Mouse (Mus musculus) hindbrain, embryonic 10.5 days (tissue): ENCODE measurements around the gene Dohh. TPM values are rescaled to one million over a fixed set of nuclear protein-coding genes. Genes with fewer than 3 reads are reported as not detected.
A peak's percentile ranks its signal among the peaks of the same experiment; 100 is the strongest.

Experiments
- DNase-seq: peaks from one replicate; pipeline ENCODE4 v3.0.0-alpha.2; 2017; ENCODE audit warnings: low spot score
- H3K27ac ChIP-seq: fragments of 300-500 bp; sonication (generic); 2 replicates; pipeline ENCODE4 v1.5.1; 2016; ENCODE audit warnings: mild to moderate bottlenecking, moderate library complexity
- H3K27me3 ChIP-seq: fragments of 300-500 bp; sonication (generic); 2 replicates; pipeline ENCODE4 v1.6.1; 2016; ENCODE audit warnings: mild to moderate bottlenecking; ENCODE audit not compliant: poor library complexity, insufficient read depth, severe bottlenecking
- H3K36me3 ChIP-seq: fragments of 300-500 bp; sonication (generic); 2 replicates; pipeline ENCODE4 v1.6.1; 2016; ENCODE audit warnings: mild to moderate bottlenecking, moderate library complexity
- H3K4me1 ChIP-seq: fragments of 300-500 bp; sonication (generic); replicated peaks from 2 replicates; pipeline ENCODE4 v1.6.1; 2016; ENCODE audit warnings: mild to moderate bottlenecking
- H3K4me3 ChIP-seq: fragments of 300-500 bp; sonication (generic); 2 replicates; pipeline ENCODE4 v1.5.1; 2016; ENCODE audit warnings: mild to moderate bottlenecking, moderate library complexity
- H3K9me3 ChIP-seq: fragments of 300-500 bp; sonication (generic); 2 replicates; pipeline ENCODE4 v1.6.1; 2016; ENCODE audit warnings: mild to moderate bottlenecking, moderate library complexity
- WGBS: fragments of 180-500 bp; shearing (Covaris S2); methylation state at CpG from one replicate; pipeline ENCODE4 v1.1.7; 2016; 5-methylcytosine and 5-hydroxymethylcytosine counted together
- polyA plus RNA-seq: library from polyadenylated mRNA; unstranded; fragments of >200 nt; fragmentation: Nextera tagmentation; extraction: Ambion mirVana; gene quantifications from 2 replicates; pipeline ENCODE4 v1.2.1, GENCODE M21; 2016

Gene Dohh
- polyA plus RNA-seq, 1 experiment from 2014 or later, result 95.8 TPM

DNA sequence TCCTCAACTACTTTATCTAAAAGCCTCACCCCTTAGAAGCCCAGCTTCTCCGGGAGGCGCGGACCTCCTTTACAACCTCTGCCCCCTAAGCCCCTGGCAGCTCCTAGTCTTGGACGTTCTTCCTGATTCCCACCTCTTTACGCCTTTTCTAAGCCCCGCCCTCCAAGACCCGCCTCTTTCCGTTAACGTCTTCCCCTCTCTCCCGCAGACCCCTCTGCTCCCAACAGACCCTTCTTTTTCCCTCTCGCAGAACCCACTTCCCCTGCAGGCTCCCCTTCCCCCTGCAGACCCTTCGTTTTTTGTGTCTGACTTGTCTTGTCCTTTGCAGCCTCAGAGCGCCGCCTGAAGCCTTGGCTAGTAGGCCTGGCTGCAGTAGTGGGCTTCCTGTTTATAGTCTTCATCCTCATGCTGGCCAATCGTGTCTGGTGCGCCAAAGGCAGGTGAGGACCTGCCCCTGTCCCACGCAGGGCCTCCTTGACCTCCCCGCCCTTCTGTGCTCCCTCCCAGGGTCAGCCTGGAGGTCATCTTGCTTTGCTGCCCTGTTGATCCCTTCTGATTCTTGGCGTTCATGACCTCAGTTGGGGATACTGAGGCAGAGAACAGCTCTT lies 9.3 kb downstream of the Dohh start:
- 10% methylated on average over 19 of the region's 19 CpGs for WGBS
- no peak for DNase-seq
- Histone ChIP-seq H3K36me3 (peaks cover 17% of the 10 kb centered on the region), H3K4me3 (peak overlapping the region; percentile 43), H3K27me3 (peaks cover 27% of the 10 kb centered on the region), H3K4me1 (peaks cover 60% of the 10 kb centered on the region), H3K9me3 (no peaks in the 10 kb centered on the region), H3K27ac (peak overlapping the region; percentile 75)

DNA sequence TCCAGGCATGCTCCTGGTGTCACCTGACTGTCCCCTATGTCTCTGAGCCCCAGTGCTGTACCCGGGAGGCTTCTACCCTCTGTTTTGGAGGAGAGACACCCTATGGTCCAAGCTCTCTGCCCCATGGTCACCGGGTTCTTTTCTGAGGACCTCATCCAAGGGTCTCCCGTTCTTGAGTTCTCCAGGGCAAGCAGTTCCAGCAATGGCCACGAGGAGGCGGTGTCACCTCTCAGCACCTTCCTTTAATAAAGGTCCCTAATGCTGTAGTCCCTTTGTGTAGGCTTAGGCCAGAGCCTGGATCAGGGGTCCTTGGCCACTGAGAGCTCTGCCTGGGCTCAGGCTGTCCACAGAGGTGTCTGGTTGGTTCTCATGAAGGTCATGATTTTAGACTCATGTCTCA lies 10.9 kb downstream of the Dohh start:
- H3K36me3 ChIP-seq, result peaks cover 14% of the 10 kb centered on the region
- peak; percentile 83 for DNase-seq
- WGBS, result 18% methylated on average over 5 of the region's 5 CpGs
- H3K4me1 ChIP-seq, result peaks cover 60% of the 10 kb centered on the region
- peaks cover 38% of the 10 kb centered on the region for H3K27me3 ChIP-seq
- H3K27ac ChIP-seq, result no peak overlapping the region
- H3K9me3 ChIP-seq, result no peaks in the 10 kb centered on the region
- H3K4me3 ChIP-seq, result no peak overlapping the region

DNA sequence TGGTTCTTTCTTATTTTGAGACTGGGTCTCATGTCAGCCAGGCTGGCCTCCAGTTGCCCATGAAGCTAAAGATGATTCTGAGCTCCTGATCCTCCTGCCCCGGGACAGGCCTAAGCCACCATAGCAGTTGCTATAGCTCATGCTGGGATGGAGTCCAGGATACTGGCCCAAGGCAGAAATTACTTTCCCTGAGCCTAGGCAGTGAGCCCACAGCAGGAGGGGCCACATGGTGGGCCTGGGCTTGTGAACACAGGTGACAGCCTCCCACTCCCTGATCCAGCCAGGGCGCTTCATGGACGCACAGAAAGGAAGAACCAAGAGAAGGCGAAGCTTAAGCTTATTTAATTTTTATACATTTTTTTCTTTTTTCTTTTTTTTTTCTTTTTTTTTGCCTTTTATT lies 11.6 kb downstream of the Dohh start:
- no peaks in the 10 kb centered on the region for H3K9me3 ChIP-seq
- peaks cover 63% of the 10 kb centered on the region for H3K4me1 ChIP-seq
- H3K27ac ChIP-seq, result peak overlapping the region; percentile 26; the same call in 1 of the 2 replicates
- no peak overlapping the region for H3K4me3 ChIP-seq
- no peak for DNase-seq
- peaks cover 45% of the 10 kb centered on the region for H3K27me3 ChIP-seq
- H3K36me3 ChIP-seq, result peaks cover 12% of the 10 kb centered on the region
- 76% methylated on average over 4 of the region's 4 CpGs for WGBS

DNA sequence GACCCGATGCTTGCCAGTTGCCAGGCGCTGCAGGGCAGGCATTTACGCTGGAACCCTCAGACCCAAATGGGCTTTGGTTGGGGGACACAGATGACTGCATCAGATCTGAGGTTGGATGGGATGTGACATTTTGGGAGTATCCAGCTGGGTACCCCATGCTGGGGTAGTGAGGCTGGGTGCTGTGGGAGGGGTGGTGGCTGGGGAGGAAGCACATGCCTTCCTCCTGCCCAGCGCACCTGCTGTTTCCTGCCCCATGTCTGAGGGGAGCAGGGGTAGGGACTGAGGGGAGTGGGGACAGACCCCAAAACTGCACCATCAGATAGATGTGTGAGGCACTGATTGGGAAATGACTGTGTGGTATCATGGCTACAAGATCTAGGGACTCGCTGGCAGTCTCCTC lies 12.5 kb downstream of the Dohh start:
- Histone ChIP-seq H3K4me1 (peaks cover 72% of the 10 kb centered on the region), H3K27me3 (peaks cover 53% of the 10 kb centered on the region)

DNA sequence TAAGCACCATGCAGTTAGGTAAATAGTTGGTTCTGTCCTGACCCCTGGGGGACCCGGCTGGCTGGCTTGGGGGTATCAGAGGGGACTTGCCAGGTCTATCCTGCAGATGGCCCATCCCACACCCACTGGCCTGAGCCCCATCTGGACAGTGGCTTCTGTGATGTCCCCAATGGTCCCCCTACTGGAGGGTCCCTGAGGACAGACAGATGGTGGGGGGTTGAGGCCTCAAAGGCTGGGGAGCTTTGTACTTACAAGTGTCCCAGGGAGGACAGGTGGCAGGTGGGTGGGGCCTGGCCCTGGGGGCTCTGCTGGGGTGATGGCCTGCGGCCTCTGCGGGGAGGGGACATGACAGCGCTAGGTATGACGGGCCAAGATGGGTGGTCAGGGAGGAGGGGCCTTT lies 15.1 kb downstream of the Dohh start:
- WGBS, result 54% methylated on average over 5 of the region's 5 CpGs
- peak overlapping the region; percentile 0; the same call in 1 of the 2 replicates for H3K4me3 ChIP-seq
- H3K9me3 ChIP-seq, result no peaks in the 10 kb centered on the region
- DNase-seq, result no peak
- peaks cover 11% of the 10 kb centered on the region for H3K36me3 ChIP-seq
- H3K27me3 ChIP-seq, result peaks cover 64% of the 10 kb centered on the region
- H3K27ac ChIP-seq, result peak overlapping the region; percentile 93
- peaks cover 78% of the 10 kb centered on the region for H3K4me1 ChIP-seq

More for the DNA sequence above, 12.5 kb downstream of the Dohh start:
- Histone ChIP-seq H3K4me3 (no peak overlapping the region), H3K27ac (peak overlapping the region; percentile 8; the same call in 1 of the 2 replicates), H3K36me3 (peaks cover 11% of the 10 kb centered on the region), H3K9me3 (no peaks in the 10 kb centered on the region)
- WGBS, result 51% methylated on average over 5 of the region's 5 CpGs
- DNase-seq, result no peak

DNA sequence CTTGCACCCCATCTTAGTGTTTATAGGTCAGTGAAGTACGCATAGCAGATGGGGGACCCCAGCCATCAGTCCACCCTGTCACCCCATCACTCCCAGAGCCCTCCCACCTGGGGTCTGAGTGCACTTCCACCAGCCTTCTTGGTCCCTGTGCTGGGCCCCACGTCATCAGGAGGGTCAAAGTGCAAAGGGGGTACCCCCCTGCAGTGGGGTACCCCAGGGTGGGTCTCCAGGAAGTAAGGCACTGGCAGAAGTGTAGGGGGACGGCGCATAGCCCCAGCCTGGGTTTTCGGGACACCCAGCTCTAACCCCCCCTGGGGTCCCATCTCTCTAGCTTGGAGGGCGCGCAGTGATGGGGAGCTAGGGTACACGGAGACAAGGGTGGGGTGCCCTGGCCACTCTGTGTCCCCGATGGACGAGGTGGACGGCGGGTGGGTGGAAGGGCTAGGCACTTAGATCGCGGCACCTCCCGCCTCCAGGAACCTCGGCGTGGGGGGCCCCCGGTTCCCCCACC lies 15.6 kb downstream of the Dohh start:
- Histone ChIP-seq H3K27ac (peak overlapping the region; percentile 93), H3K4me1 (peaks cover 83% of the 10 kb centered on the region)

DNA sequence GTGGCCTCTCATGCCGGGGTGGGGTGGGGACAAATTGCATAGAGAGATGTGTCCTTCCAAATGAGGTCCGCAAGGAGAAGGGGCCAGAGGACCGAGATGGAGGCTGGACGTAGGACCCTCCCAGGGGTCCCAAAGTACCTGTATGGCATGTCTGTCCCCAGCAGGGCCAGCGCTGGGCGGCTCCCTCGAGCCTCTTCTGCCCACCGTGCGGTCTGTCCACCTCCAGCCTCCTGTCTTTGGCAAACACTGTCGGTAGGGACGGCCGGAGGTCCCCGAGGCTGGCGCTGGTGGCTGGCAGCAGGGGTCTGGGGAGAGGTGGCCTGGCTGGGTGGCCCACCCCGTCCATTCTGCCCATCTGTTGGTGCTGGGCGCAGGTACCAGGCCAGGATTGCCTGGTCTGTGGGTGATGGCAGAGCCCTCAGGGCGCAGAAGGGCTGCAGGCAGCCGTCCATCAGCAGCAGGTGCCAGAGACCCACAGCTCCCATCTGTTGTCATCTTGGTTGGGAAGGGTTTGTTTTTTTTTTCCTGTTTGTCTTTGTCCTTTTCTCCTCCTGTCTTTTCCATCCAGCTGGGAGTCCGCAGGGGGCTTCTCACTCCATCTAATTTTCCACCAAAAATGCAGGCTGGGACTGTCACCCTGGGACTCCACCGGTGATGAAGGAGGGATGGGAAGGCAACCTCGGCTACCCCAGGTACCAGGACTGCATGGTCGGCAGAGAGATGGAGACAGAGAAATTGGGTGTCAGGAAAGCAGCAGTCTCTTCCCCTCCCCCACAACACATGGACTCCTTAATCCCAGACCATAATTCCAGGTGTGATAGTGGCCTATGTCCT lies 16.4 kb downstream of the Dohh start:
- peaks cover 88% of the 10 kb centered on the region for H3K4me1 ChIP-seq
- 41% methylated on average over 22 of the region's 22 CpGs for WGBS
- peaks cover 77% of the 10 kb centered on the region for H3K27me3 ChIP-seq
- H3K36me3 ChIP-seq, result peaks cover 13% of the 10 kb centered on the region
- peak overlapping the region; percentile 41 for H3K4me3 ChIP-seq
- H3K9me3 ChIP-seq, result no peaks in the 10 kb centered on the region
- DNase-seq, result no peak
- H3K27ac ChIP-seq, result peak overlapping the region; percentile 93

More for the DNA sequence above, 15.6 kb downstream of the Dohh start:
- peak overlapping the region; percentile 41; the same call in 1 of the 2 replicates for H3K4me3 ChIP-seq
- peaks cover 70% of the 10 kb centered on the region for H3K27me3 ChIP-seq
- peaks cover 11% of the 10 kb centered on the region for H3K36me3 ChIP-seq
- DNase-seq, result no peak
- H3K9me3 ChIP-seq, result no peaks in the 10 kb centered on the region
- WGBS, result 70% methylated on average over 18 of the region's 18 CpGs

DNA sequence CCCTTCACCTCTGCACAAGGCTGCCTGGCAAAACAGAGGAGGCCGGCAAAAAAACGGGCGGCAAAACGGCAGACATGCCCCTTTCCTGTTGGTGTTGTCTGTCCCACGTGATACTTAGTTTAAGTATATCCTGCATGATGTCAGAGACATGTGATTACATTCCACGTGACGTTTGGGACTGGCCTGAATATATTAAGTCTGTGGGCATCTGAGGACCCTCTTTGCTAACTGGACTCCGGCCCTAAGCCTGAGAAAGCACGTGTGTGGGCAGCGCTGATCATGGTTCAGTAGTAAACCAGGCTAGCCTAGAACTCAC lies 16.9 kb downstream of the Dohh start:
- Histone ChIP-seq H3K27ac (peak overlapping the region; percentile 93), H3K4me1 (peaks cover 91% of the 10 kb centered on the region), H3K4me3 (peak overlapping the region; percentile 41), H3K9me3 (no peaks in the 10 kb centered on the region), H3K36me3 (peaks cover 17% of the 10 kb centered on the region), H3K27me3 (peaks cover 83% of the 10 kb centered on the region)
- no peak for DNase-seq
- 25% methylated on average over 10 of the region's 10 CpGs for WGBS

DNA sequence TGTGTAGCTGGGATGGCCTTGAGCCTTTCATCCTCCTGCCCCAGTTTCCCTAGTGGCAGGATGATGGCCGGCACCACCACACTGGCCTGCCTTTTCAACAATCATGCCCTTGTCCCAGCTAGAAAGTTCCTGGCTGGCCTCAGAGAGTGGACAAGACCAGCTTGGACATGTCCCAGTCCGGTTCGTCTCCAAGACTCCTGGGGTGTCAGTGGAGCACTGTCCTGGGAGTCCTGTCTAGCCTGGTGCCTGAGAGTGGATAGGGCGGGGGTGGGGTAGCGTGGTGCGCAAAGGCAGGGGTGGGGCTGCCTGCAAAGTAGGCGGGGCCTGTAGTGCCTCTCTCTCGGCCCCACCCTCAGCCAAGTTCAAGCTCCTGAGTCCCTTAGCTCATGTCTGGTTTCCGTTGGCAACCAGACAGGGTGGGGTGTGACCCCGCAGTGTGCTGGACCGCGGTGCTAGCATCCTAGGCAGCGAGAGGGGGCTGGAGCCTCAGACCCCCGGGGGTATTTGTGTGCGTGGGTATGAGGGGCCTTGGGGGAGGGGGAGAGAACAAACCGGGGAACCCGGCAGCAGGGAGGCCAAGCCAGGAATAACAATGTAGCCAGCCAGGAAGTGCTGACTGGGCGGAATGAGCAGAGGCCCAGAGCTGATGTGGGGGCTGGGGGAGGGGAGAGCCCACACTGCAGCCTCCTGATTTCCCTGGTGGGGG lies 17.4 kb downstream of the Dohh start:
- peaks cover 91% of the 10 kb centered on the region for H3K4me1 ChIP-seq
- peak overlapping the region; percentile 93 for H3K27ac ChIP-seq
- H3K4me3 ChIP-seq, result peak overlapping the region; percentile 41
- peak; percentile 85 for DNase-seq
- peaks cover 86% of the 10 kb centered on the region for H3K27me3 ChIP-seq
- H3K36me3 ChIP-seq, result peaks cover 17% of the 10 kb centered on the region
- 5% methylated on average over 18 of the region's 18 CpGs for WGBS
- H3K9me3 ChIP-seq, result no peaks in the 10 kb centered on the region

DNA sequence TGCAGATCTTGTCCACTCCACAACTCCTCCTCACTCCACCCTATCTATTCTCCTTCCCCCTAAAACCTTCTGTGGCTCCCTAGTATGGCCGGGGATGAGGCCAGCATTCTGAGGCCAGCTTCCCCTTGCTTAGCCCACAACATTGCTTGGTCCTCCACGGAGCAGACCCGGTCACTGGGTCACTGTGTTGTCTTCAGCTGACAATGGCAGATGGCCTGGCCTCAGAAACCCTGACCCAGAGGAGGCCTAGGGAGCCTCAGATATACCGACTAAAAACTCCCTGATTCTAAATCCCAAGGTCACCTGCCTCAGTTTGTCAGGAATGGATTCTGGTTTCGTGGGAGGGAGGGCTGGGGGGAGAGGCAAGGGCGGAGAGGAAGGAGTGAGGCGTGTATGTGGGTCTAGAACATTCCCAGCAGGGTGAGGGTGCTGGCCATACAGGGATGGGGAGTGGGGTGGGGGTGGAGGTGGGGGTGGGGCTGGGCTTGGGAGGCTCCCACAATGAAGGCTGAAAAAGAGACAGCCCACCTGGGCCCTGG lies 18.1 kb downstream of the Dohh start:
- Histone ChIP-seq H3K27me3 (peaks cover 86% of the 10 kb centered on the region), H3K27ac (peak overlapping the region; percentile 93), H3K9me3 (no peaks in the 10 kb centered on the region), H3K36me3 (peaks cover 17% of the 10 kb centered on the region), H3K4me1 (peaks cover 91% of the 10 kb centered on the region), H3K4me3 (peak overlapping the region; percentile 41)
- no peak for DNase-seq
- WGBS, result 11% methylated on average over 7 of the region's 7 CpGs

DNA sequence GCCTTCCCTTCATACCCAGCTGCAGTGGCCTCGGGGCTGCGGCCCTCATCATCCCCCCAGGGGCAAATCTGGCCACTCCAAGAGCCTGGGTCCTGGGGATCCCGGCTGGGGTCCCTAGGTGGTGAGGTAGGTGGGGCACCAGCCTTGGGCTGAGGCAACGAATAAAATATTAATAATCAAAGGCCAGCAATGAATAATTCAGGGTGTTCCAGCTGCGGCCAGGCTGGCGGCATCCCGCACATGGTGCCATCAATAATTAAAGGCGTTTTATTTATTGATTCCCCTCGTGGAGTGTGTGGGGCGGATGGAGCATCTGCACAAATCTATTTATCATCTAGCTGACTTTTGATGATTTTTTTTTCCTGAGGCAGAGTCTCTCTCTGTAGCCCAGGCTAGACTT lies 19.3 kb downstream of the Dohh start:
- H3K27ac ChIP-seq, result peak overlapping the region; percentile 93
- peaks cover 89% of the 10 kb centered on the region for H3K27me3 ChIP-seq
- peaks cover 17% of the 10 kb centered on the region for H3K36me3 ChIP-seq
- peak overlapping the region; percentile 41; the same call in 1 of the 2 replicates for H3K4me3 ChIP-seq
- peaks cover 92% of the 10 kb centered on the region for H3K4me1 ChIP-seq
- 52% methylated on average over 10 of the region's 10 CpGs for WGBS
- no peak for DNase-seq
- no peaks in the 10 kb centered on the region for H3K9me3 ChIP-seq

DNA sequence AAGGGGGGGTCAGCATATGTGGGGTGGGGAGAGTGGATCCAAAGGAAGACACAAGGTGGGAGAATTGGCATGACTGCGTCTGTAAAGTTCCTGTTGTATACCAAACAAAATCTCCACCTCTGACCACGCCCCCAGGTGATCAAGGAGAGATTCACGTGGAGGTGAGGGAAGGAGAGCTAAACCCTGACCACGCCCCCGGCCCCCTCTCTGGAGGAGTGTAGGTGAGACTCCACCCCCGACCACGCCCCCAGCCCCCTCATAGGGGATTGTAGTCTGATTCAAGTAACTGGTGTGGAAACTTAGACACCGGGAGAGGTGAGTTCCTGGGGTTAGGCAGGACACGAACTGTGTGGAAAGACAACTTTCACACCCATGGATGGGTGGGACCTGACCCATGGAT lies 19.9 kb downstream of the Dohh start:
- H3K27ac ChIP-seq, result 0 out of 2 replicates have a peak overlapping the region, but pooled peaks have one; percentile 13
- no peaks in the 10 kb centered on the region for H3K9me3 ChIP-seq
- peaks cover 94% of the 10 kb centered on the region for H3K27me3 ChIP-seq
- DNase-seq, result no peak
- WGBS, result 15% methylated on average over 9 of the region's 9 CpGs
- H3K4me1 ChIP-seq, result peaks cover 97% of the 10 kb centered on the region
- H3K4me3 ChIP-seq, result no peak overlapping the region
- peaks cover 17% of the 10 kb centered on the region for H3K36me3 ChIP-seq
